Mouse (Mus musculus) mesoderm, embryonic 11.5 days (tissue): ENCODE data around the gene Ercc4.
A peak's percentile ranks its signal among the peaks of the same experiment; 100 is the strongest.

ENCODE experiments used
- DNase-seq: peaks from one replicate; pipeline ENCODE4 v3.0.0-alpha.2; 2012; ENCODE audit warnings: low read depth, low spot score

The Ercc4 gene

GRCm38 (mm10) chr16:13147810-13148555, 38.5 kb downstream of the Ercc4 start:
- no peak for DNase-seq

GRCm38 (mm10) chr16:13149950-13150349, 40.5 kb downstream of the Ercc4 start:
- DNase-seq, result no peak

GRCm38 (mm10) chr16:13150790-13151189, 41.3 kb downstream of the Ercc4 start:
- no peak for DNase-seq

GRCm38 (mm10) chr16:13152475-13152874, 43.0 kb downstream of the Ercc4 start:
- no peak for DNase-seq

- DNase-seq, result no peak
Observed at GRCm38 (mm10) chr16:13153215-13153614, 43.7 kb downstream of the Ercc4 start.

- DNase-seq, result no peak
Observed at GRCm38 (mm10) chr16:13154352-13154751, 44.9 kb downstream of the Ercc4 start.

- no peak for DNase-seq
Observed at GRCm38 (mm10) chr16:13157314-13157713, 47.8 kb downstream of the Ercc4 start.

GRCm38 (mm10) chr16:13158153-13158670, 48.7 kb downstream of the Ercc4 start:
- no peak for DNase-seq

- DNase-seq, result peak; percentile 54
Observed at GRCm38 (mm10) chr16:13158906-13159889, 49.7 kb downstream of the Ercc4 start.

GRCm38 (mm10) chr16:13159927-13160644, 50.6 kb downstream of the Ercc4 start:
- peak; percentile 96 for DNase-seq

- DNase-seq, result no peak
Observed at GRCm38 (mm10) chr16:13161516-13161915, 52.0 kb downstream of the Ercc4 start.

GRCm38 (mm10) chr16:13167731-13168130, 58.2 kb downstream of the Ercc4 start:
- no peak for DNase-seq

GRCm38 (mm10) chr16:13173055-13173742, 63.7 kb downstream of the Ercc4 start:
- no peak for DNase-seq

- DNase-seq, result no peak
Observed at GRCm38 (mm10) chr16:13182526-13182925, 73.0 kb downstream of the Ercc4 start.

GRCm38 (mm10) chr16:13183182-13183742, 73.8 kb downstream of the Ercc4 start:
- no peak for DNase-seq

GRCm38 (mm10) chr16:13184381-13184780, 74.9 kb downstream of the Ercc4 start:
- DNase-seq, result no peak

GRCm38 (mm10) chr16:13189430-13190107, 80.1 kb downstream of the Ercc4 start:
- DNase-seq, result peak; percentile 15

GRCm38 (mm10) chr16:13190471-13190870, 81.0 kb downstream of the Ercc4 start:
- no peak for DNase-seq

- DNase-seq, result no peak
Observed at GRCm38 (mm10) chr16:13191166-13191565, 81.7 kb downstream of the Ercc4 start.

GRCm38 (mm10) chr16:13193663-13194071, 84.2 kb downstream of the Ercc4 start:
- no peak for DNase-seq
